Mouse (Mus musculus) mesoderm, embryonic 11.5 days (tissue): Measurements from ENCODE around the gene Kmt2b.

Experiments
- DNase-seq: peaks from one replicate; pipeline ENCODE4 v3.0.0-alpha.2; 2012; ENCODE audit warnings: low read depth, low spot score

Gene Kmt2b

DNA sequence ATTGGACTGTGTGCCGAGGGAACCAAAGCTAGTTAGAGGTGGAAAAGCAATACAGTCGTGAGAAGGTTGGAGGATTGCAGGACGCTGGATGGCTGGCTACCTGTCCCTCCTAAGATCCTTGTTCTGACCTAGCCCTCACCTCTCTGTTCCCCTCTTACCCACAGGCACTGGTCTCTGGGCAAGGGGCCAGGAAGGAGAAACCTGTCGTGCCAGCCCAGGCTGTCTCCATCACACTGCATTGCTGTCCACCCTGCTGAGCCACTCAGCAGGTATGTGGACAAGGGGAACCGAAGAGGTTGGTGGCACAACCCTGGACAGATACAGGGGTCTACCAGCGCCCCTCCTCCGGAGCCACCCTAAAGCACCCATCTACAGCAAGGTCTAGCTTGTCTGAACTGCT, 12.1 kb upstream of the Kmt2b start:
- DNase-seq, result no peak

GRCm38 (mm10) chr7:30599933-30600353, 11.4 kb upstream of the Kmt2b start:
- DNase-seq, result peak; percentile 88

DNA sequence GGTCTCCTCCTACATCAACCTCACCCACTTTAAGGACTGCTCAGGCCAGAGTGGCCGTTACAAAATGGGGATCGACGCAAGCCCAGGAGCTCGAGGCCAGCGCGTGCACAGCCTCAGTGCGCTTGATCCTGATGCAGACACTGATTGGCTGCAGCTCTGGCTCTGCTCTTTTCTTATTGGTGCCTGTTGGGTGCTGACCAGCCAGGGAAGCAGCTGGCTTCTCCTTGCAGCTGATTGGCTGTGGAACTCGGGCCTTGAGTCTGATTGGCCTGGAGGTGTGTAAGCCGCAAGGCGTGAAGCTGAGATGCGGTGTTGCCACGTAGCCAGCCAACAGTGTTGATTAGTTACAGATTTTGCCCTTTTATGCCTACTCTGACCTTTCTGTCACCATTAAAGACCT, 10.3 kb upstream of the Kmt2b start, which contains the start of gene Zbtb32:
TSS of gene Zbtb32 (minus strand) at position 124 of the 400 bp plus-strand sequence.
- no peak for DNase-seq

DNA sequence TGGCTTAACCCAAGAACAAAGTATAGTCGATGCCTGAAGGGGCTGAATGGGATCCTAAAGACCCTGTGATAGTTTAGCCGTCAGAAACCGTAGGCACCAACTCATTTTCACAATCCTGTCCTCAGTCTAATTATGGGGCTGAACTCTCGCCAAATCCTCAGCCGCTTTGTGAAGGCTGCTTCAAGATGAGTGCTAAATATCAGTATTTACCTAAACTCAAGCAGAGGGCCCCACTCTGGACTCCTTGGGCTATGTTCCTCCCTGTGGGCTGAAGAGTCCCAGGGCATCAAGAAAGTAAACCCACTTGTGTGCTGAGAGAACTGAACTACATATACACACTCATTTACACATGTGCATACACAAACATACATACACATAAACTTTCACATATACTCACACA, 8.3 kb upstream of the Kmt2b start:
- DNase-seq, result no peak

GRCm38 (mm10) chr7:30596093-30596492, 7.6 kb upstream of the Kmt2b start:
- DNase-seq, result no peak

DNA sequence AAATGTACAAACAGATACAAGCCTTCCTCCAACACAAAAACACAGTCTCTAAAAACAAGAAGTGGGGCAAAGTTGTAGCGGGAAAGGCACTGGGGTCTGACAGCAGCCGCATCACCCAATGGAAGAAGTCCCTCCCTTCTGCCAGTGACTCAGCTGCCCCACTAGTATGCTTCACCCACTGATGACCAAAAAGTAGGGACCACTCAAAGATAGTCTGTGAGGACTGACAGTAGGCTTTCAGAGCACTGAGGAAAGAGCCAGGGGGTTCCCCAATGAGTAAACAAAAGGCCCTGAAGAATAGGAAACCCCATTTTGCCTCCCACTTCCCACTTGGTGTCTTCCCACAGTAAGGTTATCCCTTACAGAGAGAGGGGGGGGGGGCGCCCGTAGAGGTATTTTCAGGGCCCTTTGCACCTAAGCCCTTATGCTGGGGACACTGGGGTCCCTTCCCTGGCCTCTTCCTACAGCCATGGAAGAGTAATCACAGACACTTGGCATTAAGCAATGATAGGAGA, 6.0 kb upstream of the Kmt2b start:
- no peak for DNase-seq

GRCm38 (mm10) chr7:30593579-30594509, 5.3 kb upstream of the Kmt2b start:
- no peak for DNase-seq

DNA sequence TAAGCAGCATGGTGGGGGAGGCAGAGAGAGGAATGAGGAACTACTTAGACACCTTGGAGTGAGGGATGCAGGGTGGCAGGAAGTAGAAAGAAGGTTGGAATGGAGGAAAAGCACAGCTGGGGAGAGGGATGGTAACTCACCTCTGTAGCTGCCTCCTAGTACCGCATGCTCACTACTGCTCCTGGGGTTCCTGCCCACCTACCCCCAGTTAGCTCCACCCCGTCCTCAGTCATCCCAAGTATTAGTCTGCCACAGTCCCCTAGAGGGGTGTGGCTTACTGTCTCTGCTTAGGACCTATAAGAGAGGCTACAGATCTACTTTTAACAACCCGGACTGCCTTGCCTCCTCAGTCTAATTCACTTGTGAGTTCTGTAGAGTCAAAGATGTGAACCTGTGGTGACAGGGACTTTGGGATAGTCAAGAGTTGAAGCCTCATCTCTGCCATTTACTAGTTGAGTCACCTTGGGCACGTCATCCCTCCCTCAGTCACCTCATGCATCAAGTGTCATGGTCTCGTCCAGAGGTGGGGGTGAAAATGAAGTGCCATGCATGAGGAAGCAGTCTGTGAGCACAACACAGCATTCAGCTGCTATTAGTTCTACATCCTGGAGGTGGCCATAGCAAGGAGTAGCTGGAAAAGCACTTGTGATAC, 4.4 kb upstream of the Kmt2b start:
- no peak for DNase-seq

DNA sequence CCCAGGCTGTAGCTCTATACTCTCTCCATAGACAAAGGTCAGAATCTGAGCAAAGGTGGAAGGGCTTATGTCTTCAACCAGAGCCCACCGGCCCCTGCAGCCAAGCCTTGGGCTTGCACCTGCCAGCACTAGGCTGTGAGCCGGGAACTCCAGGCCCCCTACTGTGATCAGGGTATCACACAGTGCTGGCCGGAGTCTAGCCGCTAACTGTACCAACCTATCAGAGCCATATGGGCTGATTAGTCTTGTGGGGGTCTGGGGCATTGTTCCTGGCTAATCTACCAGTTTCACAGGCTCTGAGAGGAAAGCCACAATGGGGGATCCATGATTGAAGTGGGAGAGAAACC, 3.1 kb upstream of the Kmt2b start:
- DNase-seq, result no peak

GRCm38 (mm10) chr7:30590927-30591604, 2.5 kb upstream of the Kmt2b start:
- no peak for DNase-seq

- peak; percentile 89 for DNase-seq
These were observed 1.1 kb upstream of the Kmt2b start for GRCm38 (mm10) chr7:30589435-30590301.

DNA sequence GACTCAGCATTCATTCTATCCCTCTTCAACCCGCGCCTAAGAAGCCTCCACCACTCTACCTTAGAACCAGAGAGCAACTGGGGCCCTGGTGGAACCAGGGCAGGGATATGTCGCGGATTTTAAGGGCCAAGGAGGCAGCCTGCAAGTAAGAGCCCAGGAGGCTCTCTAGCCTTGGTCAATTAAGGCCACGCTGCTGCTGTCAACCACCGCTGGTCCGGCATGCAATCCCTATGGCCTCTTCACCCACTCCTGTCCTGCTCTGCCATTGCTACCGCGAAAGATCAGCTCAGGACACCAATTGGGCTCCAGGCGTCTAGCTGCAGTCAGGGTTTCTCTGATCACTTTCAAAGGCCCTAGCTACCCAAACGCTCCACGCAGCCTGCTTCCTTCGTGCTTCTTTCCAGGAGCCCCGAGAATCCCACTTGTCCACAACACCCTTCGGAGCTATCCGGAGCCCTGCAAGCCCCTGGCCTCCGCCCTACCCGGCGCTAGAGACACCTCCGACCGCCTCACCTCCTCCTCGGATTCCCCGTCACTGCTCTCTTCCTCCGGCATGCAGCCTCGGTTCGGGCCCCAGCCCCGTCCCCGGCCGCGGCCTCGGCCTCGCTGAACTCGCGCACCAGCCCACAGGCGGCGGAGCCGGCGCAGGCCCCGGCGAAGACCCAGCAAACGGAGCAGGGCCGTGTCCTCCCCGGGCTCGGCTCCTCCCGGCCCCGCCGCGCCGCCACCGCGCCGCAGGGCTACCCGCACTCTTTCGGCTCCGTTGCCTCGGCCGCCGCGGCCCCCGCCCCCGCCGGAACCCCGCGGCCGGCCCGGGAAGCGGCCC, 471 bp downstream of the Kmt2b start:
- DNase-seq, result no peak

GRCm38 (mm10) chr7:30586455-30587020, 2.0 kb downstream of the Kmt2b start:
- DNase-seq, result no peak

DNA sequence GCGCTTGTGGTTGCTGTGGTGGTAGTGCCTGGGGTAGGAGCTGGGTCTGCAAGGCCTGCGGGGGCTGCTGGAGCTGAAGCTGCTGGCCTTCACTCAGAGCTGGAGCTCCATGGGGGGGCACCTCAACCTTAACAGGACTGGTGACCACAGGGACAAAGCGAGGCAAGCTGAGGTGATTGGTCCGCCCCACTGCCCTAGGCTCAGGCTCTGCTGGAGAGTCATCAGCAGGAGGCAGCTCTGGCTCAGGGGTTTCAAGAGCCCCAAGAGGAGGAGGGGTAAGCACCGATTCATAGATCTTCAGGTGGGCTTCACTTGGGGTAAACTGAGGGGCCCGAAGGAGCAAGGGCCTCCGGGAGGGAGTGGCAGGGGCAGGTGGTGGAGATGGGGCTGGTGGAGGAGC, 3.4 kb downstream of the Kmt2b start:
- DNase-seq, result no peak

DNA sequence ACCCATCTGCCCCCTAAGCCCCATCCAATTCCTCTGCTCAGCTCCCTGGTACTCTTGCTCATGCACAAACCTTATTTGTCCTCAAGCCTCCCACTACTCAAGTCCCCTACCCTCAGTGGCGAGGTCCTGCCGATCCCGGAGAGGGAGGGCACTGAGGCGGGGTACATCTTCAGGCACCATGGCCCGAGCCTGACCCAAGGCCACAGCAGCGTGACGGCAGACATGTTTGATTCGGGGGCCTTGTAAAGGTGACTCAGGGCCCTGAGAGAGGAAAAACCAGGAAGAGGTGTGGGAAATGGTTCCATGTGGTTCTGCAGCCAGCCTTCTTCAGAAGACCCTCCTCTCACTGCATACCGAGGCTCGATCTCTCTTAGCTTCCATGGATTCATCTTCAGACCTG, 4.2 kb downstream of the Kmt2b start:
- DNase-seq, result no peak

GRCm38 (mm10) chr7:30581547-30581946, 7.0 kb downstream of the Kmt2b start:
- DNase-seq, result no peak

DNA sequence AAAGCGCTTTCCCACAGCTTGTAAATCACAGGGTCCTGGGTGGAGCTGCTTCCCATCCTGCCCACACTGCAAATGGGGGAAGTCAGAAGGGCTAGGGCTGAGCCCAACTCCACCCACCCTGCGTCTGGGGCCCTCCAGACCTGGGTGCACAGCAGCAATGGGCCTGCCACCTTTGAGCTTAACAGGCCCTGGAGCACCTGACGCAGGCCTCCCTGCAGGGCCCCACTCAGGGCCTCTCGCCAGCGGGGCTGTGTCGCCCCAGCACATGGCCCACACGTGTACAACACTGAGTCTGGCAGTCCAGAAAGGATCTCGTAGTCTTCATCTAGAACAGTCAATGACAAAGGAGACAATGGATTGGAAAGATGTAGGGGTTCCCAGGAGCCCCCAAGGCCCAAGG, 8.6 kb downstream of the Kmt2b start:
- no peak for DNase-seq

- DNase-seq, result no peak
These were observed 15.6 kb downstream of the Kmt2b start for GRCm38 (mm10) chr7:30572969-30573368.

- DNase-seq, result no peak
These were observed 16.1 kb downstream of the Kmt2b start for GRCm38 (mm10) chr7:30572389-30572788.

GRCm38 (mm10) chr7:30567555-30567954, 21.0 kb downstream of the Kmt2b start:
- no peak for DNase-seq
